In the genomic region with DNA sequence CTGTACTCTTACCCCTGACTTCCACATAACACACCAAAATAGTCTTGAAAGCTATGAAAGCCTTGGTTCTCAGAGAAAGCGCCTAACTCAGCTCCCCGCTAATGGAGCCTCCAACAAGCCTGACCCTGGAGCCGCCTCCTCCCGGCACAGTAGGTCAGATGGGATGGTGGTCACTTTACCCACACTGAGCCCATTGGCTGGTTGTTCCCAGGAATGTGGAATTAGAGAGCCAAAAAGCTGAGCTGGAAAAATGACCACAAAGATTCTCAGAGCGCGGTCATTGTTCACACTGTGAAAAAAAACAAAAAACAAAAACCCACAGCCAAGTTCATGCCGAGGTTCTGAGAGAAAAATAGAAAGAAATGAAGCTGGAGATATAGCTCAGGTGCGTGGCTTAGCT, we compare ENCODE assay signal across 19 mouse cellular contexts. TPM values are rescaled to one million over a fixed set of nuclear protein-coding genes. Genes with fewer than 3 reads are reported as not detected.
A peak's percentile ranks its signal among the peaks of the same experiment; 100 is the strongest.
DNase-seq lines count a peak whose midpoint lies in the region; ATAC-seq and TF ChIP-seq lines count a peak whose summit lies in the region.
"Had no signal": no experiment of that assay in that cellular context is flagged by ENCODE, and none has a peak within 500 bp of the region (broad histone marks: within the 10 kb centered on the region; RNA-seq: fewer than 3 reads in every experiment).

No protein-coding gene starts in this region.

- peaks cover 59% of the 10 kb centered on the region for H3K4me1 ChIP-seq in forebrain, embryonic 10.5 days
- 0 out of 2 replicates have a peak, but pooled peaks cover 7% of the 10 kb centered on the region for H3K4me1 ChIP-seq in forebrain, postnatal 0 days (ENCODE audit: insufficient read depth)
- H3K4me1 ChIP-seq in midbrain, embryonic 10.5 days: peaks cover 47% of the 10 kb centered on the region
- no peaks in the 10 kb centered on the region for H3K4me1 ChIP-seq in midbrain, postnatal 0 days (ENCODE audit: insufficient read depth, low read length)
- peaks cover 60% of the 10 kb centered on the region for H3K4me1 ChIP-seq in limb, embryonic 12.5 days (replicated peaks)

- in situ Hi-C loops in Patski (cut with MboI; ENCODE audit: low pct_unique_long_range_greater_than_20kb): no loop called here

- DNase-seq in forebrain, embryonic 10.5 days (ENCODE audit: extremely low spot score, low spot score): no peak
- DNase-seq in forebrain, postnatal 0 days: no peak
- no peak for DNase-seq in midbrain, embryonic 10.5 days (ENCODE audit: low spot score)
- no peak for DNase-seq in midbrain, postnatal 0 days (ENCODE audit: low spot score)
- peak; percentile 78 for DNase-seq in Patski (ENCODE audit: low read depth, low spot score)
- no peak for DNase-seq in right cerebral cortex, postnatal 10 days (ENCODE audit: low spot score in 2 of 2)
- DNase-seq: cerebellum, postnatal 10 days; embryo, embryonic 11 days; left cerebral cortex, postnatal 4 days; spleen, adult 18-20 months; thymus, adult 2 months had no signal

- WGBS in forebrain, embryonic 10.5 days: 75% methylated on average over 8 of the region's 8 CpGs
- 59% methylated on average over 8 of the region's 8 CpGs for WGBS in forebrain, postnatal 0 days
- WGBS in midbrain, embryonic 10.5 days: 78% methylated on average over 8 of the region's 8 CpGs
- WGBS in midbrain, postnatal 0 days: 66% methylated on average over 8 of the region's 8 CpGs
- 78% methylated on average over 8 of the region's 8 CpGs for WGBS in limb, embryonic 12.5 days

- no peak for ATAC-seq in forebrain, postnatal 0 days
- no peak for ATAC-seq in midbrain, postnatal 0 days (ENCODE audit: low FRiP score)
- ATAC-seq in Patski: peak; percentile 56
- no peak for ATAC-seq in limb, embryonic 12.5 days (ENCODE audit: insufficient number of reproducible peaks, insufficient read depth, low FRiP score, low TSS enrichment, low read depth)
- ATAC-seq in activated CD4-positive, CD25-positive, alpha-beta regulatory T cell, adult 4 months: no peak
- ATAC-seq: intestine, embryonic 16.5 days; lung, postnatal 0 days had no signal

- TF ChIP-seq CTCF in forebrain, postnatal 0 days (IDR thresholded peaks at IDR 0.05; ENCODE audit: low read depth): no peak
- TF ChIP-seq CTCF in midbrain, postnatal 0 days (IDR thresholded peaks at IDR 0.05): no peak
- no peak for TF ChIP-seq CTCF in Patski (IDR thresholded peaks at IDR 0.05)

- POLR2A ChIA-PET in Patski (lab: Charles Lee): interaction anchor here (0.7 kb wide), 1 partner anchor 17 kb away, joined by 5 read pairs; no protein-coding TSS in a partner anchor

- peaks cover 25% of the 10 kb centered on the region; the same call in 1 of the 2 replicates for H3K27me3 ChIP-seq in forebrain, embryonic 10.5 days (ENCODE audit: poor library complexity, severe bottlenecking)
- H3K27me3 ChIP-seq in forebrain, postnatal 0 days (ENCODE audit: insufficient read depth, low read length): no peaks in the 10 kb centered on the region
- H3K27me3 ChIP-seq in midbrain, embryonic 10.5 days (ENCODE audit: low read depth, poor library complexity, severe bottlenecking): peaks cover 9% of the 10 kb centered on the region
- no peaks in the 10 kb centered on the region for H3K27me3 ChIP-seq in midbrain, postnatal 0 days (ENCODE audit: insufficient read depth, low read length)
- H3K27me3 ChIP-seq in Patski: no peaks in the 10 kb centered on the region
- no peaks in the 10 kb centered on the region for H3K27me3 ChIP-seq in limb, embryonic 12.5 days
- H3K27me3 ChIP-seq: kidney, embryonic 15.5 days; stomach, embryonic 15.5 days had no signal

- no peak overlapping the region for H3K9ac ChIP-seq in forebrain, postnatal 0 days
- no peak overlapping the region for H3K9ac ChIP-seq in midbrain, postnatal 0 days (replicated peaks; ENCODE audit: low read length, poor library complexity, severe bottlenecking)
- H3K9ac ChIP-seq in limb, embryonic 12.5 days (replicated peaks): no peak overlapping the region
- H3K9ac ChIP-seq: kidney, embryonic 15.5 days; liver, embryonic 14.5 days; stomach, embryonic 15.5 days had no signal

- H3K27ac ChIP-seq in forebrain, embryonic 10.5 days: peak overlapping the region; percentile 92; the same call in 1 of the 2 replicates
- no peak overlapping the region for H3K27ac ChIP-seq in forebrain, postnatal 0 days (ENCODE audit: low read depth, low read length)
- peak overlapping the region; percentile 93; the same call in 1 of the 2 replicates for H3K27ac ChIP-seq in midbrain, embryonic 10.5 days (replicated peaks)
- no peak overlapping the region for H3K27ac ChIP-seq in midbrain, postnatal 0 days (ENCODE audit: low read depth, low read length)
- H3K27ac ChIP-seq in limb, embryonic 12.5 days: peak overlapping the region; percentile 98; the same call in 1 of the 2 replicates
- H3K27ac ChIP-seq: liver, embryonic 14.5 days had no signal

- H3K4me2 ChIP-seq in forebrain, postnatal 0 days (ENCODE audit: low read depth): no peak overlapping the region
- no peak overlapping the region for H3K4me2 ChIP-seq in midbrain, postnatal 0 days (ENCODE audit: low read depth, low read length, poor library complexity, severe bottlenecking)
- no peak overlapping the region for H3K4me2 ChIP-seq in limb, embryonic 12.5 days
- H3K4me2 ChIP-seq: heart, embryonic 12.5 days; kidney, embryonic 15.5 days; stomach, embryonic 15.5 days had no signal

- H3K9me3 ChIP-seq in forebrain, embryonic 10.5 days: no peaks in the 10 kb centered on the region
- no peaks in the 10 kb centered on the region for H3K9me3 ChIP-seq in forebrain, postnatal 0 days (ENCODE audit: low read length)
- H3K9me3 ChIP-seq in midbrain, embryonic 10.5 days (replicated peaks): no peaks in the 10 kb centered on the region
- no peaks in the 10 kb centered on the region for H3K9me3 ChIP-seq in midbrain, postnatal 0 days (ENCODE audit: low read length)
- no peaks in the 10 kb centered on the region for H3K9me3 ChIP-seq in limb, embryonic 12.5 days
- H3K9me3 ChIP-seq: heart, embryonic 12.5 days; kidney, embryonic 15.5 days; stomach, embryonic 15.5 days had no signal

- H3K4me3 ChIP-seq in forebrain, embryonic 10.5 days: no peak overlapping the region
- H3K4me3 ChIP-seq in forebrain, postnatal 0 days (ENCODE audit: low read depth, low read length): no peak overlapping the region
- no peak overlapping the region for H3K4me3 ChIP-seq in midbrain, embryonic 10.5 days
- no peak overlapping the region for H3K4me3 ChIP-seq in midbrain, postnatal 0 days (ENCODE audit: low read depth, low read length)
- H3K4me3 ChIP-seq in limb, embryonic 12.5 days (replicated peaks): no peak overlapping the region
- H3K4me3 ChIP-seq: heart, embryonic 12.5 days; kidney, embryonic 15.5 days; stomach, embryonic 15.5 days had no signal

- CTCF ChIA-PET in Patski (lab: Charles Lee): no interaction called here

- no peaks in the 10 kb centered on the region for H3K36me3 ChIP-seq in forebrain, embryonic 10.5 days (replicated peaks)
- H3K36me3 ChIP-seq in forebrain, postnatal 0 days (ENCODE audit: insufficient read depth): no peaks in the 10 kb centered on the region
- no peaks in the 10 kb centered on the region for H3K36me3 ChIP-seq in midbrain, embryonic 10.5 days
- H3K36me3 ChIP-seq in midbrain, postnatal 0 days (ENCODE audit: insufficient read depth, low read length): no peaks in the 10 kb centered on the region
- H3K36me3 ChIP-seq in limb, embryonic 12.5 days: no peaks in the 10 kb centered on the region
- H3K36me3 ChIP-seq: heart, embryonic 12.5 days; kidney, embryonic 15.5 days; stomach, embryonic 15.5 days had no signal

RNA-seq across cellular contexts. Expression of gene Arhgef10l, which starts 9.3 kb away (rescaled TPM):
- polyA plus RNA-seq in forebrain, embryonic 10.5 days (2016; fragmentation: Nextera tagmentation; extraction: Ambion mirVana): 22.1 and 23.0 TPM in 2 replicates
- 52.5 and 59.0 TPM in 2 replicates for total RNA-seq in forebrain, postnatal 0 days (2014; rRNA removed)
- polyA plus RNA-seq in forebrain, postnatal 0 days (2015; fragmentation: Nextera tagmentation; extraction: Ambion mirVana): 13.8 and 16.5 TPM in 2 replicates
- 25.1 and 32.4 TPM in 2 replicates for polyA plus RNA-seq in midbrain, embryonic 10.5 days (2016; fragmentation: Nextera tagmentation; extraction: Ambion mirVana)
- total RNA-seq in midbrain, postnatal 0 days (2014; rRNA removed): 68.7 and 81.1 TPM in 2 replicates
- 20.7 and 23.1 TPM in 2 replicates for polyA plus RNA-seq in midbrain, postnatal 0 days (2015; fragmentation: Nextera tagmentation; extraction: Ambion mirVana)
- polyA plus RNA-seq in Patski (2021): 34.1 TPM
- 18.1 and 20.0 TPM in 2 replicates for polyA plus RNA-seq in limb, embryonic 12.5 days (2016; fragmentation: Nextera tagmentation; extraction: Ambion mirVana)
- polyA plus RNA-seq in activated CD4-positive, CD25-positive, alpha-beta regulatory T cell, adult 4 months (2017; shearing (Covaris generic)): not detected

RNA-seq across cellular contexts. Expression of gene Rcc2, which starts 43.8 kb away (rescaled TPM):
- 40.8 and 44.7 TPM in 2 replicates for polyA plus RNA-seq in forebrain, embryonic 10.5 days (2016; fragmentation: Nextera tagmentation; extraction: Ambion mirVana)
- 55.2 and 62.3 TPM in 2 replicates for total RNA-seq in forebrain, postnatal 0 days (2014; rRNA removed)
- 20.3 and 20.8 TPM in 2 replicates for polyA plus RNA-seq in forebrain, postnatal 0 days (2015; fragmentation: Nextera tagmentation; extraction: Ambion mirVana)
- 32.6 and 35.2 TPM in 2 replicates for polyA plus RNA-seq in midbrain, embryonic 10.5 days (2016; fragmentation: Nextera tagmentation; extraction: Ambion mirVana)
- total RNA-seq in midbrain, postnatal 0 days (2014; rRNA removed): 40.0 and 51.2 TPM in 2 replicates
- polyA plus RNA-seq in midbrain, postnatal 0 days (2015; fragmentation: Nextera tagmentation; extraction: Ambion mirVana): 11.5 and 13.2 TPM in 2 replicates
- 84.8 TPM for polyA plus RNA-seq in Patski (2021)
- 75.8 and 139 TPM in 2 replicates for polyA plus RNA-seq in limb, embryonic 12.5 days (2016; fragmentation: Nextera tagmentation; extraction: Ambion mirVana)
- 10 to 100 TPM; 17.6 to 22.8 TPM for polyA plus RNA-seq in activated CD4-positive, CD25-positive, alpha-beta regulatory T cell, adult 4 months (2017; shearing (Covaris generic))

Comparison
In these comparisons a context has a peak if more than half of its experiments do, and no peak if none do; other contexts are left out.
1. H3K27ac ChIP-seq: peak in forebrain, embryonic 10.5 days (single experiment), midbrain, embryonic 10.5 days (single experiment) and limb, embryonic 12.5 days (single experiment); none in forebrain, postnatal 0 days (single experiment) and midbrain, postnatal 0 days (single experiment).
2. RNA of gene Arhgef10l, which starts 9.3 kb away (polyA plus RNA-seq): 34.1 TPM in Patski (single experiment), 25.1 to 32.4 TPM in midbrain, embryonic 10.5 days, 22.1 to 23.0 TPM in forebrain, embryonic 10.5 days, 20.7 to 23.1 TPM in midbrain, postnatal 0 days, 18.1 to 20.0 TPM in limb, embryonic 12.5 days and 13.8 to 16.5 TPM in forebrain, postnatal 0 days; not detected in activated CD4-positive, CD25-positive, alpha-beta regulatory T cell, adult 4 months; every median in the first group is over 10 times any median in the second.